Mouse (Mus musculus) heart, embryonic 15.5 days (tissue): ENCODE measurements around the gene Gigyf2. TPM values are rescaled to one million over a fixed set of nuclear protein-coding genes. Genes with fewer than 3 reads are reported as not detected.

Source experiments
- ATAC-seq: fragments of 200-750 bp; cut with Nextera tagmentation; replicated peaks from 2 replicates; pipeline ENCODE4 v1.8.0; 2017; ENCODE audit warnings: low read depth, moderate TSS enrichment; ENCODE audit not compliant: insufficient number of reproducible peaks, insufficient read depth, low FRiP score
- H3K27ac ChIP-seq: fragments of 300-500 bp; sonication (generic); 2 replicates; pipeline ENCODE4 v1.5.1; 2015; ENCODE audit warnings: mild to moderate bottlenecking, inconsistent platforms
- H3K27me3 ChIP-seq: fragments of 300-500 bp; sonication (generic); 2 replicates; pipeline ENCODE4 v1.6.1; 2015; ENCODE audit warnings: inconsistent platforms
- H3K36me3 ChIP-seq: fragments of 300-500 bp; sonication (generic); 2 replicates; pipeline ENCODE4 v1.6.1; 2015; ENCODE audit warnings: mild to moderate bottlenecking, inconsistent platforms
- H3K4me1 ChIP-seq: fragments of 300-500 bp; sonication (generic); replicated peaks from 2 replicates; pipeline ENCODE4 v1.6.1; 2015; ENCODE audit warnings: inconsistent platforms
- H3K4me2 ChIP-seq: fragments of 300-500 bp; sonication (generic); 2 replicates; pipeline ENCODE4 v1.6.1; 2015; ENCODE audit warnings: inconsistent platforms, mild to moderate bottlenecking, moderate library complexity
- H3K4me3 ChIP-seq: fragments of 300-500 bp; sonication (generic); 2 replicates; pipeline ENCODE4 v1.5.1; 2015; ENCODE audit warnings: mild to moderate bottlenecking, inconsistent platforms
- H3K9ac ChIP-seq: fragments of 300-500 bp; sonication (generic); 2 replicates; pipeline ENCODE4 v1.6.1; 2015; ENCODE audit warnings: mild to moderate bottlenecking, inconsistent platforms
- H3K9me3 ChIP-seq: fragments of 300-500 bp; sonication (generic); replicated peaks from 2 replicates; pipeline ENCODE4 v1.6.1; 2016; ENCODE audit warnings: inconsistent platforms
- WGBS: fragments of 180-500 bp; shearing (Covaris S2); methylation state at CpG from one replicate; pipeline ENCODE4 v1.1.7; 2015; ENCODE audit warnings: mixed read lengths; 5-methylcytosine and 5-hydroxymethylcytosine counted together
- polyA plus RNA-seq: library from polyadenylated mRNA; unstranded; fragments of >200 nt; fragmentation: Nextera tagmentation; extraction: Ambion mirVana; gene quantifications from 2 replicates; pipeline ENCODE4 v1.2.1, GENCODE M21; 2015

Gene Gigyf2
- 30.8 and 34.9 TPM in 2 replicates for polyA plus RNA-seq

DNA sequence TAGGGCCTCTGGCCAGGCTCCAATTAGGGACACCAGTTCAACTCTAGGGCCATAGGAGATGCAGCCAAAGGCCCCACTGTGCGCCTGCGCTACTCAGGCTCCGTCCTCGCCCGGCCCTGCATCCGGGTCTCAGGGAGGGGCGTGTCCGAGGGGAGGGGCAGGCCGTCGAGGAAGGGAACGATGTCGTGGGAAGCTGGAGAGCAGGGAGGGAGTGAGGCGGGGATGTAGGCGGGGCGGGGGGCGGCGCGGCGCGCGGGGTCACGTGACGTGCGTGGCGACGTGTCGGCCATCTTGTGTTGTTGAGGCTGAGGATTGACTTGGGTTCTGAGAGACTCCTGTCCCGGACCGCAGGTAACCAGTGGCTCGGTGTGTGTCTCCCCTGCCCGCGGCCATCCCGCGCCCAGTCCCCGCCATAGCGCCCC lies at the start of gene Gigyf2:
Gene Gigyf2, plus strand, starts transcription at position 257 of the 422 bp plus-strand sequence.
- ATAC-seq: peak; percentile 97

DNA sequence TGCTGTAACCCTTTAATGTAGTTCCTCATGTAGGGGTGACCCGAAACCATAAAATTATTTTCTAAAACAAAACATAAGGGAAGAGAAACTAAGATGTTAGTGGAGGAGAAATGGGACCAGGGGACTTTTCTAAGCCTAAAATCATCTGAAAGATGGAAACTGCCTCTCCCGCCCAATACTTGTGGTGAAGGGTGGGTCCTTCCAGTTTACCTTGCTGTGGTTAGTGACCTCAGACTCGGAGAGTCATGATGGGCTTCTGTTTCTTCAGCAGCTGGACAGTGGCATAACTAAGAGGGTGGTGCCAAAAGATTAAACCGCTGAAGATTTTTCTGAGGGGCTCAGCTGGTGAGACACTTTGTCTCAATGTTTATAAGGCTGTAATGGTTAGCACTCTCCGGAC lies 46.5 kb upstream of the Gigyf2 start:
- 74% methylated on average over 5 of the region's 5 CpGs for WGBS
- Histone ChIP-seq H3K27ac (no peak overlapping the region), H3K9me3 (no peaks in the 10 kb centered on the region), H3K4me3 (no peak overlapping the region), H3K9ac (no peak overlapping the region), H3K4me1 (peaks cover 3% of the 10 kb centered on the region; the same call in 1 of the 2 replicates), H3K27me3 (no peaks in the 10 kb centered on the region), H3K36me3 (no peaks in the 10 kb centered on the region), H3K4me2 (no peak overlapping the region)
- no peak for ATAC-seq

More for the DNA sequence above, at the start of gene Gigyf2:
- peak within 1 kb of the TSS; percentile 94 for H3K27ac ChIP-seq
- H3K36me3 ChIP-seq: no peaks in the 10 kb centered on the region
- no peaks in the 10 kb centered on the region; the same call in 1 of the 2 replicates for H3K27me3 ChIP-seq
- peak within 1 kb of the TSS; percentile 81 for H3K4me2 ChIP-seq
- no peaks in the 10 kb centered on the region for H3K9me3 ChIP-seq
- H3K9ac ChIP-seq: peak within 1 kb of the TSS; percentile 91
- under 1% methylated on average over 28 of the region's 36 CpGs for WGBS
- peaks cover 6% of the 10 kb centered on the region for H3K4me1 ChIP-seq
- H3K4me3 ChIP-seq: peak within 1 kb of the TSS; percentile 79

DNA sequence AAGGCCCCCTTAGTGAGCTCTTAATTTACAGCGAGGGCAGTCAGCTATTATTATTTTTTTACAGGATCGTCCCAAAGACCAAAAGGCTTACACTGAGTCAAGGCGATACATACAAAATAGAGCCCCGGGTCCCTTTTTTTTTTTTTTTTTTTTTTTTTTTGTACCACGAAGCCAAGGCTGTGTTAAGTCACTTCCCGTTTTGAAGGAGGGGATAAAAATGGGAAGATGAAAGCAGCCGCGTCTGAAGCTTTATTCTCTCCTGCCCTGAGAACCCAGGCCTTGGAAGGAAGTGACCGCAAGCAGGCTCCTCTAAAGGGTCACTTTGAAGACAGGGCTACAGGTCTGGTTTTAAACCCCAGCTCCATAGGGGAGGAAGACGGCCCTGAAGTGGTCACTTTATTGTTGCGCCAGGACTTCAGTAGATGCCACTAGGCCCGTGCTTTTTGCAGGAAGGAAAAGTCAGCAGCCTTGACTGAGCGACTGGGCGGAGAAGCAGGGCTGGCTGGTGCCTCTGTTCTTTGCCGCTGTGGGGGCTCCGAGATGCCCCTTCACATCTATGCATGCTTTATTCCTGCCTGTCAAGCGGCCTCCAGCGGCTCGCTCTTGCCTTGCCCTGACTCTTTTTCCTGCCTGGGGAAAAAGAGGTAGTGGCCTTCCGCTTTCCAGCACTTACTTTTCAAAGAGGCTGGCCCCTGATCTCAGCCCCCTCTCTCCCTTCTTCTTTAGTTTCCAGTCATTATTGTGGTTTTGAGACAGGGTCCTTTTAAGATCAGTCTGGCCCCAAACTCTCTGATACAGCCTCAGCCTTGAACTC lies 45.0 kb upstream of the Gigyf2 start:
- Histone ChIP-seq H3K9me3 (no peaks in the 10 kb centered on the region), H3K4me3 (peak overlapping the region; percentile 20), H3K36me3 (no peaks in the 10 kb centered on the region), H3K27me3 (no peaks in the 10 kb centered on the region), H3K27ac (no peak overlapping the region), H3K4me1 (peaks cover 3% of the 10 kb centered on the region; the same call in 1 of the 2 replicates), H3K9ac (no peak overlapping the region), H3K4me2 (peak overlapping the region; percentile 50)
- no peak for ATAC-seq
- WGBS: 29% methylated on average over 20 of the region's 20 CpGs

DNA sequence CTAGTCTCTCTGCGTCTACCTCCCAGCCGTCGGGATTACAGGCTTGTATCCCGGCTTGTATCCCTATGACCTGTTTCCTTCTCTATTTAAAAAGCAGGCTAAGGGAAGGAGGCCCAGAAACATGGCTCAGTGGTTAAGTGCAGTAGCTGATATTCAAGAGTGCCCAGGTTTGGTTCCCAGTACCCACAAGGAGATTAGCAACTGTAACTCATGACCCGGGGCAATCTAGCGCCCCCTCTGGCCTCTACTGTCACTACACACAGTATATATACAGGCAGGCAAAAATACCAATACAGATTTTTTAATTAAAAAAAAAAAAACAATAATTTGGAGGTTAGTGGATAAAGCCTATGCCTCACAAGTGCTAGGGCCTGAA lies 44.4 kb upstream of the Gigyf2 start:
- Histone ChIP-seq H3K4me1 (peaks cover 3% of the 10 kb centered on the region; the same call in 1 of the 2 replicates), H3K36me3 (no peaks in the 10 kb centered on the region), H3K27me3 (no peaks in the 10 kb centered on the region), H3K9ac (no peak overlapping the region), H3K4me2 (no peak overlapping the region), H3K4me3 (no peak overlapping the region), H3K27ac (no peak overlapping the region), H3K9me3 (no peaks in the 10 kb centered on the region)
- WGBS: 68% methylated on average over 6 of the region's 6 CpGs
- no peak for ATAC-seq

DNA sequence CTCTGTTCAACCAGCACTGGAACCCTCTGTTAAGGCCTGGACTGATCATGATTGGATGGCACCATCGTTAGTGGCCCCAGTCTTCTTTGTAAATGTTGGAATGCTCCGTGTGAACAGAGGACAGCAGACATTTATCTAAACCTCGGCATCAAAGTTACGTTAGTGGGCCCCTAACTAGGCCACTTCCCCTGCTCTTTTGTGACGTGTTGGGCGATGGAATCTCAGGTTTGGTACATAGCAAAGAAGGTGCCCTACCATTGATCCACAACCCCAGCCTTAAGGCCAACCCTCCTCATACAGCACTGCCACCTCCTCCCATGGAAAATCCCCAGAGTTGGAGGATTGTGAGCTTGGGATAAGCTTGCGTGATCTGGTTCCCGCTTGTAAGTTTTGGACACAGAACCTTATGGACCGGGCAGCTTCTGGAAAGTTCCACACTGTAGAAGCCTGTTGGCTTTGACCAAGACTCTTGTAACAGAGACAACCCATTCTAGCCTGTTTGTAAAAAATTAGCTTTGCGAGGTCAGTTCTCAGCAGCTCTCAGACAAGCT lies 43.3 kb upstream of the Gigyf2 start:
- Histone ChIP-seq H3K36me3 (no peaks in the 10 kb centered on the region), H3K27ac (no peak overlapping the region), H3K9ac (no peak overlapping the region), H3K4me2 (no peak overlapping the region), H3K27me3 (no peaks in the 10 kb centered on the region), H3K4me1 (peaks cover 3% of the 10 kb centered on the region; the same call in 1 of the 2 replicates), H3K9me3 (no peaks in the 10 kb centered on the region), H3K4me3 (no peak overlapping the region)
- 77% methylated on average over 10 of the region's 10 CpGs for WGBS
- no peak for ATAC-seq

DNA sequence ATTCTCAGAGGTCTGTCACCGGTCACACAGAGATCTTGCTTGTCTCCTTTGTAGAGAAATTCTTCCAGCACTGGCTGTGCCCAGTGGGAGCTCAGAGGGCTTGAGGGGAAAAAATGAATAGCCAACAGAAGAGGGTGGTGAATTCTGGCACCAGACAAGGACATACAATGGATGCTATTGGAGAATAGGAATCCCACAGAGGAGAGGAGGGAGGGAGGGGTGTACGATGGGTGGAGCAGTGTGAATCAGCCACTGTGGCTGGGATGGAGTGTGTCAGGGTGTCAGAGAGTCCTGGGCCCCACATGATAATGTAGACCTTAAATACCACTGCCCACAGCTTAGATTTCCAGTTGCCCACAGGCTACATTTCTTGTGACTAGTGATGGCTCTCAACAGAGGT lies 39.7 kb upstream of the Gigyf2 start:
- peaks cover 3% of the 10 kb centered on the region; the same call in 1 of the 2 replicates for H3K4me1 ChIP-seq
- WGBS: 64% methylated on average over 2 of the region's 2 CpGs
- H3K27ac ChIP-seq: no peak overlapping the region
- no peak for ATAC-seq
- no peaks in the 10 kb centered on the region for H3K27me3 ChIP-seq
- H3K9me3 ChIP-seq: no peaks in the 10 kb centered on the region
- H3K36me3 ChIP-seq: no peaks in the 10 kb centered on the region
- no peak overlapping the region for H3K4me2 ChIP-seq
- H3K9ac ChIP-seq: no peak overlapping the region
- no peak overlapping the region for H3K4me3 ChIP-seq

DNA sequence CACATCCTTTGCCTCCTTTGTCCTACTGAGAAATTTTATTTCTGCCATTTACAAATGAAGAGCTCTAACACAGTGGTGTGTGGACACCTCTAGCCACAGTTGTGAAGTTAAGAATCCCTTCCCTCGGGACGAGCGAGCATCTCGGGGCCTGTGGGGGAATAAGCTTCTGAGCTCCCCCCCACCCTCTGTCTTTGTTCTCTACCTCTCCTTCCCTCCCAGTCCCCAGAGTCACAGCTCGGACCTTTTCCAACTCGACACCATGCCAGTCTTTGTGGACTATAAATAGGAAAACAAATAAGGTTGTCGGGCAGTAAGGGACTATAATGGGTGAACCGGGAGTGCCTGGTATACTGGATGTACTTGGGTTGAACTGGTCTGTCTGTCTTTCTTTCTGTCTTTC lies 35.4 kb upstream of the Gigyf2 start:
- Histone ChIP-seq H3K9ac (no peak overlapping the region), H3K4me3 (no peak overlapping the region), H3K36me3 (no peaks in the 10 kb centered on the region), H3K9me3 (no peaks in the 10 kb centered on the region), H3K4me1 (peaks cover 5% of the 10 kb centered on the region; the same call in 1 of the 2 replicates), H3K4me2 (no peak overlapping the region), H3K27ac (no peak overlapping the region), H3K27me3 (no peaks in the 10 kb centered on the region)
- WGBS: 56% methylated on average over 8 of the region's 8 CpGs
- ATAC-seq: no peak

DNA sequence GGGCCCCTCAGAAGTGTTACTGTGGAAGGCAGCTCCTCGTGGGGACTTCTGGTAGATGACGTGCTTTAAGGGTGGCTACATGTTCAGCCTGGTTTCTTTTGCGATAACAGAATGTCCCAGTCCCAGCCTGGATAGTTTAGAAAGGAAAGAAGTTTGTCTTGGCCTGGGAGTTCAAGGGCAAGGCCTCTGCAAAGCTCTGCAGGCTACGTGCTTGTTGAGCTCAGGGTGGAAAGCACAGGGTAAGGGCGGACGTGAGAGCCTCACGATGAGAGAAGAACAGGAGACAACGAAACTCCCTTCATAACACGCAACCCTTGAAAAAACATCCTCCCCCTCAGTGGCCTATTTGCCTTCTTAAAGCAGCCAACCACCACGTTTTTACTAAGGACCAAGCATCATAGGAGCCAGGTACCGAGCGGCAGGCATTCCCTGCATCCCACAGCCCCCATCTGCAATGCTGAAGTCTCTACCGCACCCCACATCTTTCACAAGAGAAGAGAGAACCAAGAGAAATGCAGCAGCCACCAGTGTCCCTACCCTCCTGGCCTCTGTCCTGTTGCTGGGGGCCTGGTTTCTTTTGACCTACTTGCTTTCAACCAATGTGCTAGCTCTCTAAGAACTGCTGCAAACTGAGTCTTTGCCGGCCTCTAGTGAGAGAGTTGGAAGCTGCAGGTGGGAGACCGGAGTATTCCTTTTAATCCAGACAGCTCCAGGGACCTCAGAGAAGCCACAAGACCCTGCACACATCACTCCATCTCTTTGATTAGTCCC lies 34.2 kb upstream of the Gigyf2 start:
- WGBS: 67% methylated on average over 15 of the region's 15 CpGs
- no peak for ATAC-seq
- Histone ChIP-seq H3K36me3 (no peaks in the 10 kb centered on the region), H3K27ac (no peak overlapping the region), H3K4me1 (peaks cover 5% of the 10 kb centered on the region; the same call in 1 of the 2 replicates), H3K27me3 (no peaks in the 10 kb centered on the region), H3K9ac (no peak overlapping the region), H3K9me3 (no peaks in the 10 kb centered on the region), H3K4me2 (no peak overlapping the region), H3K4me3 (no peak overlapping the region)

DNA sequence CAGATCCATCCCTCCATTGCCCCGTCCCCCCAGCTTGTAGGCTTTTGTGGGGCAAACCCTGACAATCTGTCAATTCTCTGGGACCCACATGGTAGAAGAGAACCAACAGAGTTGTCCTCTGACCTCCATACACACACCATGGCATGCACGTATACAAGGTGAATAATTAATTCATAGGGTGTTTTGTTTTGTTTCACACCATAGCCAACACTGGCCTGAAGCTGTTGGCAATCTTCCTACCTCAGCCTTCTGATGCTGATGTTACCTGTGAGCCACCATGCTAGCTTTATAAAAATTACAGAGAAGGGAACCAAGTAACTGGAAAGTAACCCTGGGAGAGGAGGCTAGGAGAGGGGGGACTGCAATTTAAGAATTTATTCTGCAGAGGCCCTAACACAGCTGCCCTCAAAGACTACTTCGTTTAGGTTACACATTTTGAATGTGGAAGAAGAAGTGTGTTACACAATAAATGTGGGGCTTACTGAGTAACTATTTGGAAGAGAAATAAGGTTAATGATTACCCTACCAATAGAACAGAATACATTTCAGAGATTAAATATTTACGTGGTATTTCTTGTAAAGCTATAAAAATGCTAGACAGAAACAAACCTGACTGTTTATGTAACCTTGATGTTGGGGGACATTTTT lies 32.6 kb upstream of the Gigyf2 start:
- no peak for ATAC-seq
- no peak overlapping the region for H3K9ac ChIP-seq
- no peak overlapping the region for H3K4me3 ChIP-seq
- no peak overlapping the region for H3K4me2 ChIP-seq
- H3K4me1 ChIP-seq: peaks cover 5% of the 10 kb centered on the region; the same call in 1 of the 2 replicates
- no peaks in the 10 kb centered on the region for H3K9me3 ChIP-seq
- no peaks in the 10 kb centered on the region for H3K36me3 ChIP-seq
- no peaks in the 10 kb centered on the region for H3K27me3 ChIP-seq
- WGBS: 72% methylated on average over 4 of the region's 4 CpGs
- no peak overlapping the region for H3K27ac ChIP-seq

DNA sequence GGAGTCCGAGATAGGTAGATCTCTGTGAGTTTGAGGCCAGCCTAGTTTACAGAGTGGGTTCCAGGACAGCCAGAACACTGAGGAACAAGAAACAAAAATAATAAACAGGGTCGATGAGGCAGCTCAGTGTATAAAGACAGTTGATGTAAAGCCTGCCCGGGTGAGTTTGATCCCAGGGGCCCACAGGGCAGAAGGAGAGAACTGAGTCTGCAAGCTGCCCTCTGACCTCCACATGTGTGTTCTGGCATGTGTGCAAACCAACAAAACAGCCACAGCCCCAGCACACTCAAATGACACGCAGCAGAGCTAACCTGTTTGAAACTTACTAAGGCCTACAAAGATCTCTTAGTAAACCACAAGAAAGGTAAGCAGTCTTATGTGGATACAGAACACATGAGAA lies 31.8 kb upstream of the Gigyf2 start:
- Histone ChIP-seq H3K9ac (no peak overlapping the region), H3K36me3 (no peaks in the 10 kb centered on the region), H3K9me3 (no peaks in the 10 kb centered on the region), H3K27me3 (no peaks in the 10 kb centered on the region), H3K4me3 (no peak overlapping the region), H3K4me1 (peaks cover 5% of the 10 kb centered on the region; the same call in 1 of the 2 replicates), H3K4me2 (no peak overlapping the region), H3K27ac (no peak overlapping the region)
- no peak for ATAC-seq
- 63% methylated on average over 4 of the region's 4 CpGs for WGBS
